Mouse (Mus musculus): ENCODE data around the gene Akr1b10. TPM values are rescaled to one million over a fixed set of nuclear protein-coding genes. Genes with fewer than 3 reads are reported as not detected.

Akr1b10 gene
- polyA plus RNA-seq, 1 experiment from 2014 or later, result 12.1 TPM

GRCm38 (mm10) chr6:34416521-34416920 lies 32.5 kb downstream of the Akr1b10 start:
- H3K4me3 ChIP-seq, result no peak overlapping the region
- H3K27me3 ChIP-seq, result no peaks in the 10 kb centered on the region
- no peaks in the 10 kb centered on the region for H3K9me3 ChIP-seq
- H3K27ac ChIP-seq, result no peak overlapping the region
- H3K4me1 ChIP-seq, result no peaks in the 10 kb centered on the region
- no peak for ATAC-seq (ENCODE audit: low FRiP score, low read depth)
- 96% methylated on average over 2 of the region's 2 CpGs for WGBS
- H3K9ac ChIP-seq, result no peak overlapping the region
- no peaks in the 10 kb centered on the region for H3K36me3 ChIP-seq
- H3K4me2 ChIP-seq (replicated peaks), result no peak overlapping the region

GRCm38 (mm10) chr6:34419071-34419470 lies 35.1 kb downstream of the Akr1b10 start:
- no peak overlapping the region for H3K27ac ChIP-seq
- H3K9me3 ChIP-seq, result no peaks in the 10 kb centered on the region
- no peak overlapping the region for H3K9ac ChIP-seq
- H3K36me3 ChIP-seq, result no peaks in the 10 kb centered on the region
- no peak for ATAC-seq (ENCODE audit: low FRiP score, low read depth)
- H3K4me3 ChIP-seq, result no peak overlapping the region
- H3K4me2 ChIP-seq (replicated peaks), result no peak overlapping the region
- no peaks in the 10 kb centered on the region for H3K4me1 ChIP-seq
- H3K27me3 ChIP-seq, result no peaks in the 10 kb centered on the region

DNA sequence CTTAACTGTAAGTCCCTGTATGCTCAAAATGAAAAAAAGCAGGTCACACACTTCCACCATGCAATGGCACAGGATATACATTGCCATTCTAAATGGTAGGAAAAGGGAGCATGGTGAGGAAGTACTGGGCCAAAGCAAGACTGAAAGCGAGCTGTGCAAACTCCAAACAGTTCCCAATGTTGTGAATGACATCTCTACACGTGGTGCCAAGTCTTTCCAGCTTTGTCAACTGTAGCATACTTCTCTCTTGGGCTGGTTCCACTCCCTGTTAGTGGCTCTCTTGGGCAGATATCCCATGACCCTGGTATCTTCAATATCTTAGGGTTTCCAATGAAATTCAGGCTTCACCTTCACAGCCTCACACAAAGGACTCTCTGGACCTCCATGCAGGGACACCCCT lies 55.0 kb downstream of the Akr1b10 start:
- Histone ChIP-seq H3K36me3 (no peaks in the 10 kb centered on the region), H3K9me3 (no peaks in the 10 kb centered on the region), H3K9ac (no peak overlapping the region), H3K27ac (no peak overlapping the region), H3K4me2 (replicated peaks) (no peak overlapping the region), H3K4me3 (no peak overlapping the region), H3K4me1 (no peaks in the 10 kb centered on the region), H3K27me3 (no peaks in the 10 kb centered on the region)
- WGBS, result 62% methylated on average over 2 of the region's 2 CpGs
- ATAC-seq (ENCODE audit: low FRiP score, low read depth), result no peak

DNA sequence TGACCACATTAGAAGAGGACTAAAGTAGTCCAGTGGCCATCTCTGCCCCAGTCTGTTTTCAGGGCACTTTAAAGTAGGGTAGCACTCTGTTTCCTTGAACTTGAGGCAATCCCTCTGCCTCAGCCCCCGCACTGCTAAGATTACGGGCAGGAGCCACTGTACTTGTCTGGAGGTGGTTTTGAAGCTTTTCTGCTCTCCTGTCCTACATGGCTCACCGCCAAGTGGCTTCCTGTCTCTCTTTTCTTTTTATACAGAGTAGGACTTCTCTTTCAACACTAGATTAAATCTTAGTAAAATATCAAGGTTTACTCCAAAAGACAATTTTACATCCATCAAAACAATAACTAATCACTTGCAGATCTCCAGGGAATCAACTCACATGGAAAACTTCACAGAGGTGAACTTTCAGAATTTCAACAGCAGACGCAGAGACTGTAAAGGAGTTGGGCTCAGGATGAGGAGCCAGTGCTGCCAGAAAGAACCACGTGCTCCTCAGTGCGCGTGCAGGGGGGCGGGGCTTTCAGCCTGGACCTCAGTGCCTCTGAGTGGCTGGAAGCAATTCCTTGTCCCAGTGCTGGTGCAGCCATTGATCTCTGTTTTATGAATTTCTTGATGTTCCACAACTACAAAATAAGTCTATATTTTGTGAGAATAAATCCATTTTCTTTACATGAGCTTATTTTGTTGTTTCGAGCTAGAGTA lies 57.7 kb downstream of the Akr1b10 start:
- Histone ChIP-seq H3K36me3 (no peaks in the 10 kb centered on the region), H3K27me3 (no peaks in the 10 kb centered on the region), H3K4me1 (no peaks in the 10 kb centered on the region), H3K4me3 (no peak overlapping the region), H3K9me3 (no peaks in the 10 kb centered on the region), H3K9ac (no peak overlapping the region), H3K4me2 (replicated peaks) (no peak overlapping the region), H3K27ac (no peak overlapping the region)
- no peak for ATAC-seq (ENCODE audit: low FRiP score, low read depth)
- WGBS, result 61% methylated on average over 9 of the region's 9 CpGs

- Histone ChIP-seq H3K36me3 (no peaks in the 10 kb centered on the region), H3K4me3 (no peak overlapping the region), H3K9me3 (no peaks in the 10 kb centered on the region), H3K9ac (no peak overlapping the region), H3K27ac (no peak overlapping the region), H3K4me2 (replicated peaks) (no peak overlapping the region), H3K4me1 (no peaks in the 10 kb centered on the region), H3K27me3 (no peaks in the 10 kb centered on the region)
- no peak for ATAC-seq (ENCODE audit: low FRiP score, low read depth)
- 87% methylated on average over 2 of the region's 2 CpGs for WGBS
These were observed 59.8 kb downstream of the Akr1b10 start for GRCm38 (mm10) chr6:34443791-34444190.

Other genes starting within 250 kb of the Akr1b10 start
- 45.7 and 50.8 TPM in 2 replicates for gene Slc35b4, start 207.1 kb upstream of the Akr1b10 start, polyA plus RNA-seq (2015; fragmentation: Nextera tagmentation; extraction: Ambion mirVana)
- 196 and 199 TPM in 2 replicates for gene Akr1b3, start 66.7 kb upstream of the Akr1b10 start, polyA plus RNA-seq (2015; fragmentation: Nextera tagmentation; extraction: Ambion mirVana)
- 9.0 and 10.0 TPM in 2 replicates for gene Akr1b8, start 30.1 kb upstream of the Akr1b10 start, polyA plus RNA-seq (2015; fragmentation: Nextera tagmentation; extraction: Ambion mirVana)
- 0.14 TPM in 1 of 2 replicates, not detected in the other for gene Akr1b7, start 28.1 kb downstream of the Akr1b10 start, polyA plus RNA-seq (2015; fragmentation: Nextera tagmentation; extraction: Ambion mirVana)
- gene Bpgm, start 92.0 kb downstream of the Akr1b10 start, polyA plus RNA-seq (2015; fragmentation: Nextera tagmentation; extraction: Ambion mirVana), result 41.4 and 47.8 TPM in 2 replicates
- gene Cald1, start 214.3 kb downstream of the Akr1b10 start, polyA plus RNA-seq (2015; fragmentation: Nextera tagmentation; extraction: Ambion mirVana), result 326 and 328 TPM in 2 replicates